Mouse (Mus musculus) heart, postnatal 4 days (tissue): Measurements from ENCODE around the gene Clhc1. TPM values are rescaled to one million over a fixed set of nuclear protein-coding genes. Genes with fewer than 3 reads are reported as not detected.

Experiments used
- DNase-seq: peaks from one replicate; pipeline ENCODE4 v3.0.0; 2021
- total RNA-seq, 2 experiments: library from RNA; stranded (reverse); gene quantifications; 2 replicates each; pipeline ENCODE4 v1.2.3; 2021

Gene Clhc1
- total RNA-seq, 2 experiments from 2014 or later, result 0.18 TPM; not detected in 1

DNA sequence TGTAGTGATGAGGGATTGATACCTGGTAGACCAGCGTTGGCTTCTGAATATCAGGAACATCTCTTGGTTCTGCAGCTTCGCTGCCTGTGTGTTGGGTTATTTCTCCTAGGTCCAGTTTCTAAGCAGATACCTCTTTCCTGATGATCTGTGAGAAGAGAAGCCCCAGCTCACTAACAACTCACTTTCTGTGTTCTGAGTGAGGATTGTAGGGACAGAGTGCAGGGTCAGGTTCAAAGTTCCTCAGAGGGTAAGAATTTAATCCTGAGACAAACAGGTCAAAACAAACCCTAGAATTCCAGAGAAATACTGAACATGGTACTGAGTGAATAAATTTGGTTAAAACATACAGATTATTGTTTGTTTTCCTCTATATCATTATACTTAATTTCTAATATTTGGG lies 15.7 kb downstream of the Clhc1 start:
- DNase-seq, result no peak

DNA sequence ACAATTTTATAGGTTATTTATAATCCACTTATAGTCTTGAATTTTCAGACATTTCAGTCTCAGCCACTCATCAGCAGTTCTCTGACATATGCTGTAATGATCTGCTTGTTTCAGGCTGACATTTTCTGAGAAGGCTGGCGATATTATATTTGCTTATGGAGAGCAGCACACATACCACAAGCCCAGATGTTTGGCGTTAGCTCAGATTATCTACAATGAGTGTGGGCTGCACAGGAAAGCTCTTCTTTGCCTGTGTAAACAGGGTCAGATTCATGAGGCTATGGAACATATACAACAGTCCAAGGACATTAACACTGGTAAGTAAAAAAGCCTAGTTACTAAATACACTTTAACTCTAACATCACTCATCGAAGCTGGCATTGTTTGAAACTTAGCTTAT lies 23.8 kb downstream of the Clhc1 start:
- no peak for DNase-seq

DNA sequence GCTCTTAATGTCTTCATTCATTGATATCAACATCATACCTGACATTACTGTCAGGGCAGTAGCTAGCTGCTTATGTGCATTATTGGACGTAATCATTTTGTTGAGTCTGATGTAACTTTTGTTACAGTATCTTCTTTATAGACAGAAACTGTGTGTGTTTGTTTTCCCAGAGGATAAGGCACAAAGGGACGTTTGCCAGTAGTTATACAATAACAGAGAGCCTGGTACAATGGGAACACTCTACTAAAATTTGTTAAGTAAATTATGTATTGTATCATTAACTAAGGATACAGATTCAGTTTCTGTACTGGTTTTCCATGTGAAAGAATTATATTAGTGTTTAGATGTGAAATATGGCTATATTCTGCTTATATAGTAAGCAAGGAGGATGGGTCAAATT lies 24.9 kb downstream of the Clhc1 start:
- no peak for DNase-seq

DNA sequence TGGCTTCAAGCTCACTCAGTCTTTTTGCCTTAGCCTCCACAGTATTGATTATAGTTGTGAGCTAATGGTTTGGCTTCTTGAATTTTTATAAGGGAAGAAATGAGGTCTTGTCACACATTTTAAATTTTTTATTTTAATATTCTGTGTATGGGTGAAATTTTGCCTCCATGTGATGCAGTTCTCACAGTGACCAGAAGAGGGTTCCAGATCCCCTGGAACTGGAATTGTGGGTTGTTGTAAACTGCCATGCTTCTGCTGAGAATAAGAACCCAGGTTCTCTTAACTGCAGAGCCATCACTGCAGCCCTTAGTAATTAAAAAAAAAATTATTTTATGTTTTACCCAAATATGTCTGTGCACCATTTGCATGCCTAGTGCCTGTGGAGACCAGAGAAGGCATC lies 31.9 kb downstream of the Clhc1 start:
- DNase-seq, result peak; percentile 29

DNA sequence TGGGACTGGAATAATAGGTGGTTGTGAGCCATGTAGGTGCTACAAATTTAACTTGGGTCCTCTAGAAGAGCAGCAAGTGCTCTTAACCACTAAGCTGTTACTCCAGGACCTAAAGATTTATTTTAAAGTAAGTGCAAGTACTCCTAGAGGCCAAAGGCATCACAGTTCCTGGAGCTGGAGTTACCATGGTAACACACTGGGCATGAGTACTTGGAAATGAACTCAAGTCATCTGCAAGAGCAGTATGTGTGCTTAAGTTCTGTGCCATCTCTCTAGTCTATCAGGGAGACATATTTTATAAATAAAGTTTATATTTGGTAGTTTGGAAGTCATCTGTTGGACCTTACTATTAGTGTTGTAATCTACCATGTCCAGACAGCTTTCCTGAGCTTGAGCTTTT lies 47.5 kb downstream of the Clhc1 start:
- DNase-seq, result no peak

DNA sequence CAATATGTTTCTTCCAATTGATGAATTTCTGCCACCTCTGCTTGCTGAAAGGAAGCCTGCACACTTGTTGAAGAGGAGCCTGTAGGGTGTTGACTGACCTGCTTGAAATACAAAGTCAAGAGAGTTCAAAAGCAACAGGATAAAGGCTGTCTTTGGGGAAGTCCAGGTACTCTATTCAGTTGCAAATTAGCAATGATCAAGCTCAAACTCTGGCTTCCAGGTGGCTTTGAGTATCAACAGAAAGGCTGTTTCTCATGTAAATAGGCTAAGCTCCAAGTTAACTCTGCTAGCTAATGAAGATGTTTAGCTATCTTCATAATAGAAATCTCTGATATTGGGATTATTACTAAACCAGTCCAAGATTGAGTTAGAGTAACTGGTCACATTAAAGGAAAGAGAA lies 49.4 kb downstream of the Clhc1 start:
- DNase-seq, result no peak

DNA sequence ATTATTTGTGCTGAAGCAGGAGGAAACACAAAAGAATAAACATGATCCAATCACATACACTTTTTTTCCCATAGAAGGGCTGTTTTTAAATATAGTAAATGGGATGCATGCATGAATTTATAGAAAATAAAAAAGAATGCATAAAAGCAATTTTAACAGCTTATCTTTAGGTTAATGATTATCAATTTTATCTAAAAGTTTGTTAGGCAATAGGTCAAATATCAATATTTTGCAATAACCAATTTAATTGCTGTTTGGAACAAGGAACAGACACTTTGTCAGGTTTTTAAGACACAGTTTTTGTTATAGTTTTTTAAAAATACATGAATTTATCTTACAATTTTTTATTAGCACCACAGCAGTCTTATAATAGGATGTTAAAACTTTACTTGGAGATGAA lies 51.2 kb downstream of the Clhc1 start:
- no peak for DNase-seq

DNA sequence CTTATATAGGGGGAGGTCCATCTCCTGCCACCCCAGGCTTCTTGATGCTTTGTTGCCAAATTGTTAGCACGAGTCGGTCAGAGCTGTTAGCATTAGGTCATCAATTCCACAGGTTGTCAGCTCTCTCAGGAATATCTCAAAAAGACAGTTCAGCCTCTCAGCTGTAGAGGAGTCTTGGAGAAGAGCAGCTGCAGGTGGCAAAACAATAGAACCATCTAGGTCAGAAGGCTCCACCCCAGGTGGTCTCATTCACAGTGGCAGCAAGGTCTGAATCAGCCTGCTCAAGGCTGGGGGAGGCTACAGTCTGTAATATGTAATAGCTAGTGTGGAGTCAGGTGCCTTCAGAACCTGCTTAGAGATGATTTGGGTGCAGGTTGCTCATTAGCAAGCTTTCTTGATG lies 55.8 kb downstream of the Clhc1 start:
- DNase-seq, result no peak

DNA sequence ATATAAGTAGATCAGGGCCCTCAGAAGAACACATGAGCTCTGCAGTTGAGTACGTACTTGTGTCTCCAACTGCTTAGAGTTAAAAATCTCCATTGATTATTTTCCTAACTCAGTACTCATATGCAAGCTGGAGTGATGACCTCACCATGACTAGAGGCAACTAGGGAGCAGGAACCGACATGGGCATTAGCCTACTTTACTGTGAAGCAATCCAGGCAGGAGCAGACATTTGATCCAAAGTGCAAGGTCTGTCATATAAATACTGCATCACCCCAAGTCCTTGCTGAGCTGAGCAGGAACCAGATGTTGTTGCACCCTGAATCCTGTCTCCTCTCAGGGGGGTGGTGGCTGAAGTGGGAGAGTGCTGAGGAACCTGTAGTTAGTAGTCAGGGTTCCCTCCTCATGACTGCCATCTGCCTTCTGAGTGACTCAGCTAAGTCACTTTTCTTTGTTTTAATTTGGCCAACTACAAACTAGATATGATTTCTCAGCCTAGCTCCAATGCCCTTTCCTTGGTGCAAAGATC lies 59.8 kb downstream of the Clhc1 start:
- DNase-seq, result no peak

DNA sequence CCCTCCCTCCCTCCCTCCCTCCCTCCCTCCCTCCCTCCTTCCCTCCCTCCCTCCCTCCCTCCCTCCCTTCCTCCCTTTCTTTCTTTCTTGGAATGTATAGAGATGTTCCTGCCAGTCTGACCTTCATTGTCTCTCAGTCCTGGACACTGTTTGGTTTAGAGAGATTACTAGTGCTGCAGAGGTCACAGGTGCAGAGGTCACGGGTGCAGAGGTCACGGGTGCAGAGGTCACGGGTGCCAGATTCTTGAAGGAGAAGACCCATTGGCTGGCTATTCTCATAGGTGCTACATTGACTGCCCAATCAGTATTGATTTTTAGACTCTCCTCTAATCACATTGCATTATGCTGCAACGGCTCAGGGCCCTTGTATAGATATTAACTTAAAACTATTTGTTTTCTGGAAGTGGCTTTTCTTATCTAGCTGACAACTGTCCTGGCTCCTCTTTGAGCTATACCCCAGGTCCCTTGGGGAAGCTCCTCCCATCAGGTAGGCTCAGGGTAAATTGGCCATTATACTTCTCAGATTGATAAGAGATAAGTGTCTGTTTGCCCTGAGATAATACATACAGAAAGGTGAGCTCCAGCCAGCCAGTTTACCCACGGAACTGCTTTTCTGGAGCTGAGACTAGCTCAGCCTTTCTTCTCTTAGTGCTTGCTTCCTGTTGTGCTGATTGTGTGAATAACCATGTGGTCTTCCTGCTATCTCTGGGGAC lies 62.2 kb downstream of the Clhc1 start:
- DNase-seq, result no peak

DNA sequence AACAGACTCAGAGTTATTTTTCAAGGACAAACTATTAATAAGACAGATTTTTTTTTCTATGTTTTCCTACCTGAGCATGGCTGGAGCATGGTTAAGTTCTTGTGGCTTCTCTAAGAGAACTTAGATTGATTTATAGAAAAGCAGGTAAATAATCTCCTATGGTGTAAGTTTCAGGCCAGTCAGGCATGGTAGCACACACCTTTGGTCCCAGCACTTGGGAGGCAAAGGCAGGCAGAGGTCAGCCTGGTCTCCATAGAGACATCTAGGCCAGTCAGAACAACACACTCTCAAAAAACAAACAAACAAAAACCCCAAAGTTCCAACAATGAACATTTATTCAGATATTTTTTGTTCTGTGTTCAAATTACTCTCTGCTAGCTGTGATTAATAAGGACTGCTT lies 64.3 kb downstream of the Clhc1 start:
- no peak for DNase-seq

DNA sequence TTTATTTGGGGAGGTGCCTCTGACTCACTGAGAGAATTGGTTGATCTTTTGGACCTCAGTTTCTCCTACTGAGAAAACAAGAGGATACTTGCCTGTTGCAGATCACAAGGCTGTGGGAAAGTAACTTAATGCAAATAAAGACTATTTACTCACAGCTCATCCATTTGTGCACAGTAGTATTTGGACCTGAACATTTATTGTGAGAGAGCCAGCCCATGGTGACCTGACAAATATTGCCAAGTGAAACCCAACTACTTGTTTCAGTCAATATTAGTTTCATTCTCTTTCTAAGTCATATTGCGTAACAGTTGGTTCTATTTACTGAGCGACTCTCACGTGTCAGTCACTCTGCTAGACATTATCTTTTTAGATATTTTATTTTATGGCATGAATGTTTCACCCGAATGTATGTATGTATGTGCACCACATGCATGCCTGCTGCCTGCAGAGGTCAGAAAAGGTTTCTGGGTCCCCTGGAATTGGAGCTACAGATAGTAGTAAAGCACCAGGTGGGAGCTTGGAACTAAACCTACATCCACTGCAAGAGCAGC lies 65.5 kb downstream of the Clhc1 start:
- DNase-seq, result no peak

DNA sequence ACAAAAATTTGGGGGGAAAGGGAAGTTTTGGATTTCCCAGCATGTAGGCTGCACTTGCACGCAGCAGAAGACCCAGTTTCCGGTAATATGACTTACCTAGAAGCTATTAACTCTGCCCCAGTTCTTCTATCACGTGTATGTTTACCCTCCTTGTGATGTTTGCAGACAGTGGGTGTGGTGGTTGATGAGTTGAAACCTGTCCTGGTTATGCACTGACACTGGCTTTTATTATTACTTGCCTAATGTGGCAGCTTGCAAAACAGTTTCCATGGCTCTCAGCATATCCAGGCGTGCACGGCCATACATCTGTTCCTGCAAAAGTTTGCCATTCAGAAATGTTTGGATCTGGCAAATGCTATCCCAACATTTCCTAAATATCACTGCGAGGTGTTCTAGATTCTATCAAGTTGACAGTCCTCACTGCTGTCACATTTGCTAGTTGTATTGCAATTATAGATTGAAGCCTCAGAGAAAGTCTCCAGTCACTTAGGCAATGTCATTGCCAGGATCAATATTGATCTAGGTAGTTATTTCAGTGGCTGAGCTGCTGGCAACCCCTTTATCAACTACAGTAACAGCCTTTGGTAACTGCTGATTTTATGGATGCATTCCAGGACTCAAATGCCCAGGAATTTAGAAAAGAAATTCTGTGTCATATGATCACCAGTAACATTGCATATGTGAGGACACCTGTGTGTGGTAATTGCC lies 66.6 kb downstream of the Clhc1 start:
- DNase-seq, result no peak

DNA sequence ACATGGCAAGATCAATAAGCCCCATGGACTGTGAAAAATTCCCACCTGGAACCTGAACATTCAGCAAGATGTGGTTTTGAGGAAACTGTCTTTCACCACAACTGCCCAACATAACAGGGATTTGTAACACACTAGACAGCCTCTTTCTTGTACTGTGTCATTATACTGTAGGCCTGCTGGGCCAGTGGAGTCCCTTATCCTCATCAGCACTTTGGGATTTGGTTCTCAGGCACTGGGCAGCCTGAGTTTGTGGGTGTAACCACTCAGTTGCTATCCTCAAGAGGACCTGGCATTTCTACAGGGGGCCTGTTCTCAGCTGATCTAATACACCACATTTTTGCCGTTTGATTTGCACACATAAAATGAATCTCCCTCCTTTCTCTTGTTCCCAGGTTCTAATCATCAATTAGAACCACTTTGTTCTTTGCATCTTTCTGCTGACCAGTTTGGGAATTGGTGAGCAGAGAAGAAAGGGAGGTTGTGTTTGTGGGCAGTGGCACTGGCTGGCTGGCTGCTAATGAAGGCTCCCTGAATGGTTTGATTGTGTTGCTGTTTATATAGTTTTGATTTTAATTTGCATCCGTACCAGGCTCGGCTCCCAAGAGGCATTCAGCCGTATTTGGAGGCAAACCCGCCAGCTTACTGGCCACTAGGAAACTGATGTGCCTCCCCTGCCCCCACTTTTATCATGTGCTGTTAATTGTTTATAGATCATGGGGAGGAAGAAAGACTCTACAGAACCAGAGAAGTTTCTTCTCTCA lies 74.5 kb downstream of the Clhc1 start:
- no peak for DNase-seq

DNA sequence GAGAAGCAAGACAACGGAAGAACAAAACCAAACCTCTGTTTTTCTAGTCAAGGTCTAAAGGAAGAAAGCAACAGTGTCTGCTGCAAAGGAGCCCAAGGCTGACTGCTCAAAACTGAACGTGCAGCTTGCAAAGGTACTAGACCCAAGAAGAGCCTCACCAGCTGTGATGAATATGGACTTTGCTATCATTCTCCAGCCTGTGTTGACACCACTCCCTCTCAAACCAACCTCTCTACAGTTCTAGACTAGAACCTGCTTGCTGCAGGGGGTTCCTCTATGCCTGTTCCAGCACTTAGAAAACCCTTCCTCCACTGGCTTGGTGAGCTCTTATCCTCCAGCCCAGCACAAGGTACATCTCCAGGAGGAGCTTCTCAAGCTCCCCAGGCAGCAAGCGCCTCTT lies 75.6 kb downstream of the Clhc1 start:
- no peak for DNase-seq

DNA sequence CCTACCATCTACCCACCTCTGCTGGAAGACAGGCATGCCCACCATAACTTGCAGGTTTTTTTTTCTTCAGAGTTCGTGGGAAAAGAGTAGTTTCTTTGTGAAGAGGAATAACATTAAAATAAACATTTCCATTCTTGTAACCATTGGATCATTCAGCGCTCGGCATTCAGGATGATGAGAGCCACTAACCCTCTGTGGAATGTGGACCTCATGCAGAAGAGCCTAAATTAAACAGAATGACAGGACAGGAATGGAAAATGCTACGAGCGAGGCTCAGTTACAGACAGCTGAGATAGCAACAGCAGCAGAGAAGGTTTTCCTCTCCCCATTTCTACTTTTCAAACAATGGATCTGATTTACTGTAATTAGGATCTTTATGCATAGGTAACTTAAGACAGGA lies 78.8 kb downstream of the Clhc1 start:
- DNase-seq, result no peak

DNA sequence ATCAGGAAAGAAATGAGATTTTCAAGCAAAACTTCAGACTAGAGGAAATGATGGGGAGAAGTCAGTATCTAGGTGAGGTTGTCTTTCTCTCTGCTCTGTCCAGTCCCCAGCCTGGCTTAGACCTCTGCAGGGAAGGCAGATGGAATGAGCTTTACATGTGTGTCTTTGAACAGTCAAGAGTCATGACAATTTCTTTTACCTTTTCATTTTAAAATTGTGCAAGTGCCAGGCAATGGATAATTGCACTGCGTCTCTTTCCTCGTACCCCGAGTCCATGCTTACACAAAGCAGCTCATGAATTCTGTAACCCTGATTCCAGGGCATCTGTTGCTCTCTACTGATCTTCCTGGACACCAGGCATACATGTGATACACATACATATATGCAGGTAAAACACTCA lies 80.0 kb downstream of the Clhc1 start:
- DNase-seq, result no peak

Other genes with a start within 250 kb of the Clhc1 start
- gene Ccdc88a, start 174.3 kb upstream of the Clhc1 start, total RNA-seq, result 10 to 100 TPM; 28.9 to 29.5 TPM
- 10 to 100 TPM; 14.2 to 17.7 TPM for gene Prorsd1, start 32.9 kb upstream of the Clhc1 start, total RNA-seq
- 10 to 100 TPM; 43.4 to 49.4 TPM for gene Mtif2, start 21.5 kb upstream of the Clhc1 start, total RNA-seq
- gene Rps27a, start 159 bp downstream of the Clhc1 start, total RNA-seq, result 100 to 1,000 TPM; 749 to 777 TPM
- gene Rtn4, start 145.0 kb downstream of the Clhc1 start, total RNA-seq, result 100 to 1,000 TPM; 231 to 239 TPM